Mouse (Mus musculus) stomach, postnatal 0 days (tissue): ENCODE measurements around the gene Glt28d2.

Experiments used
- CTCF ChIP-seq: IDR thresholded peaks from 2 replicates; pipeline ENCODE4 v1.5.1; 2016; ENCODE audit warnings: antibody characterized with exemption, low read depth, mild to moderate bottlenecking, moderate library complexity
- EP300 ChIP-seq: optimal IDR thresholded peaks from 2 replicates; pipeline ENCODE3; 2016; ENCODE audit warnings: antibody characterized with exemption

DNA sequence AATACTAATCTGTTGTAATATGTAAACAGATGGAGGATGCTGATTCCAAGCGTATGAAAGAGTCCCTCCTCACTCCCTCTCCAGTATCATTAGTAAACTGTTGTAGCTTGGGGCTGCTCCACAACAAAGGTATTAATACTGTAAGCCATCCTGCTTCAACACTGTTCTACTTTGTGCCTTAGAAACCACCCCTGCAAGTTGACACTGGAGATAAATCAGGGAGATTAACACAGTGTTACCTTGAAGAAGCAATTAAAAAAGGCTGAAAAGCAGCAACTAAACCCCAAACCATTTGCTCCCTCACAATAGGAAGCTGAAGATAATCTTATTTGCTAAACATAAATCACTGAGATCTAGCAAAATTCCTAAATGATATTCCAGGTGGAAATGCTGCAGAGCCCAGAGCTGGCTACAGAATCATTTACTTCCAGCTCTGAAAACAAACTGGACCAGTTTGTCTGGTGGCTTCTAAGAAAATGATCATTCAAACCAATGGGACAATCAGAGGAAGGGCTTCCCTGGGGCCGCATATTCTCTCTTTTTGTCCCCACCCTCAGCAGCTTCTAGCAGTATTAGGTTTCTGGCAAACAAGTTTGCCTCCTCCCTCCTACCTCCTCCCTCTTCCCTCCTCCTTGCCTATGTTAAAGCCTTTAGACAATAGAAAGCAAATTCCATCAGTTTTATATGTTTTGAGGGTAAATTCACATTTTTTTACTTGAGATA lies 45.7 kb downstream of the Glt28d2 start:
- TF ChIP-seq EP300: no peak
- no peak for TF ChIP-seq CTCF
